Mouse (Mus musculus): ENCODE data around the gene Nanp.

GRCm38 (mm10) chr2:151040411-151040810 lies 1.2 kb upstream of the Nanp start:
- TF ChIP-seq POLR2A (IDR thresholded peaks at IDR 0.05; ENCODE audit: low read depth, low read length) = no peak
- TF ChIP-seq CTCF (conservative IDR thresholded peaks at IDR 0.05; ENCODE audit: insufficient read depth, insufficient read length, low read depth, low read length) = no peak

All from kidney, adult 2 months (tissue).